Mouse (Mus musculus): ENCODE measurements around the gene Camkmt. TPM values are rescaled to one million over a fixed set of nuclear protein-coding genes. Genes with fewer than 3 reads are reported as not detected.

Camkmt gene
- polyA plus RNA-seq, 2 experiments, result 4.2 to 11.0 TPM

DNA sequence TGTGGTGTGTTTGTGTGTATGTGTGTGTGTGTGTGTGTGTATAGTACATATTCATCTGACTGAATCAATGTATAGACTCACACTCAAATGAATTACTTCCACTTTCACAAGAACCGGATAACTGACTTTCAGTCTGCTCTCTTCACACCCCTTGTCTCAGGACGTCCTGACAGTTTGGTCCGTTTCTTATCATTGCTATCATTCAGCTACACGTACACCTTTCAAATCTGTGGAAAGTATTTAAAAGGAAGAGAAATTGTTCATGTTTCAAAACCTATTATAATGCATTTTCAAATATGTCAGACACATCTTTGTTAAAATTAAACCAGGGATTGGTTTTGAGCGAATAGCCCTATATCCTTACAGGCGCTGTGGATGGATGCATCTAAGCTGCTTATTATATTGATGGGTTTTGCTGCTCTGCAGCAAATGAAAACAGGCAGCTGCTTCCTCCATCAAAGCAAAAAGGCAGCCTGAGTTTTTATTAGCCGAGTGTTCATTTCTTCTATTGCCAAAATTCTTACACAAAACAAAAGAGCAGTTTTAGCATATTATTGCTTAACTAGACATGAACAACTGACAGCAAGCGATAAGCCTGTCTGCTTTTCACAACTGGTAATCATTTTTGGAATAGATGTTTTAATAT lies 291.3 kb downstream of the Camkmt start:
- Histone ChIP-seq H3K4me3 (replicated peaks; ENCODE audit: low read length) (no peak overlapping the region), H3K9me3 (ENCODE audit: control insufficient read depth, low read length) (no peaks in the 10 kb centered on the region), H3K27ac (replicated peaks; ENCODE audit: low read depth, low read length) (no peak overlapping the region), H3K4me2 (replicated peaks; ENCODE audit: low read depth, low read length, severe bottlenecking) (no peak overlapping the region), H3K27me3 (ENCODE audit: control insufficient read depth, insufficient read depth, low read length) (no peaks in the 10 kb centered on the region), H3K4me1 (ENCODE audit: control insufficient read depth, insufficient read depth, low read length) (no peaks in the 10 kb centered on the region), H3K36me3 (ENCODE audit: control insufficient read depth, insufficient read depth, low read length) (no peaks in the 10 kb centered on the region), H3K9ac (ENCODE audit: low read depth, low read length, severe bottlenecking) (no peak overlapping the region)
- 69% methylated on average over 8 of the region's 8 CpGs for WGBS
- ATAC-seq (ENCODE audit: low FRiP score, low read depth) (no peak), DNase-seq (ENCODE audit: low spot score) (no peak)
- TF ChIP-seq POLR2A (IDR thresholded peaks at IDR 0.05; ENCODE audit: borderline replicate concordance, extremely low read depth, insufficient read depth, insufficient read length), result no peak

DNA sequence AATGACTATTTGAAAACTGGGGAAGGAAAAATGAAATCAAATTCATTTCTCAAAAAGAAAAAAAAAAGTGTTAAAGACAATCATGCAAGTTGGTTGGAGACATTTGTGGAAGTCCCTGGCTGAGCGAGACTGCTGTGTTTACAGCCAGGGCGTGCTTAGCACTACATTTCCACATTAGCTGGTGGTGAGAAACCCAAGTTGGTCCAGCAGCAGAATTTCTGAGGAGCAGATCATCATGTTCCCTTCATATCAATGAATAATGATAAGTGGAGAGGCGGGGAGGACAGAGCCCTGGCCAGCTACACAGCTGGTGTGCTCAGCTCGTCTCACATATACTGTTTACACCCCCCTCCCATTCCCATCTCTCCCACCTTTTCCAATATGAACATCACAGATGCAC lies 292.0 kb downstream of the Camkmt start:
- Histone ChIP-seq H3K9me3 (ENCODE audit: control insufficient read depth, low read length) (no peaks in the 10 kb centered on the region), H3K4me1 (ENCODE audit: control insufficient read depth, insufficient read depth, low read length) (no peaks in the 10 kb centered on the region), H3K27me3 (ENCODE audit: control insufficient read depth, insufficient read depth, low read length) (no peaks in the 10 kb centered on the region), H3K4me2 (replicated peaks; ENCODE audit: low read depth, low read length, severe bottlenecking) (no peak overlapping the region), H3K4me3 (replicated peaks; ENCODE audit: low read length) (no peak overlapping the region), H3K9ac (ENCODE audit: low read depth, low read length, severe bottlenecking) (no peak overlapping the region), H3K36me3 (ENCODE audit: control insufficient read depth, insufficient read depth, low read length) (no peaks in the 10 kb centered on the region), H3K27ac (replicated peaks; ENCODE audit: low read depth, low read length) (no peak overlapping the region)
- ATAC-seq (ENCODE audit: low FRiP score, low read depth), result no peak
- no peak for TF ChIP-seq POLR2A (IDR thresholded peaks at IDR 0.05; ENCODE audit: borderline replicate concordance, extremely low read depth, insufficient read depth, insufficient read length)
- DNase-seq (ENCODE audit: low spot score), result no peak
- WGBS, result 65% methylated on average over 4 of the region's 4 CpGs

DNA sequence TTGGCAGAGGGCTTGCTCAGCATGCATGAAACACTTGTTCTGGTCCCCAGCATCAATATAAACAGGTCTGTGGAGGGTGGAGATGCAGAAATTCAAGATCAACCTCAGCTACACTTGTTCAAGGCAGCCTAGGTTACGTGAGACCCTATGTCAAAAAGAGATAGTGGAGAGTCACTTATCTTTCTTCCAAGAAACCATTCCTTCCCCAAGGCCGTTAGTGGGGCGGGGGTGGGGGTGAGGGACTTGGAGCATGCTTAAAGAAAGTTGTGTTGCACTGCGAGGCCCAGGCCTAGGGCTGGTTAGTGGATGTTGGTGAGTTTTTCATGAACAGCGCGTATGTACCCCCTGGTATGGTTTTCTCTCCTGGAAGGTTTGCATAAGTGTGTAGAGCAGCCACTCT lies 292.6 kb downstream of the Camkmt start:
- no peaks in the 10 kb centered on the region for H3K9me3 ChIP-seq (ENCODE audit: control insufficient read depth, low read length)
- ATAC-seq (ENCODE audit: low FRiP score, low read depth) (no peak), DNase-seq (ENCODE audit: low spot score) (no peak)
- WGBS, result 85% methylated on average over 6 of the region's 6 CpGs
- no peak overlapping the region for H3K4me3 ChIP-seq (replicated peaks; ENCODE audit: low read length)
- no peak overlapping the region for H3K9ac ChIP-seq (ENCODE audit: low read depth, low read length, severe bottlenecking)
- no peaks in the 10 kb centered on the region for H3K36me3 ChIP-seq (ENCODE audit: control insufficient read depth, insufficient read depth, low read length)
- no peaks in the 10 kb centered on the region for H3K27me3 ChIP-seq (ENCODE audit: control insufficient read depth, insufficient read depth, low read length)
- no peaks in the 10 kb centered on the region for H3K4me1 ChIP-seq (ENCODE audit: control insufficient read depth, insufficient read depth, low read length)
- H3K4me2 ChIP-seq (replicated peaks; ENCODE audit: low read depth, low read length, severe bottlenecking), result no peak overlapping the region
- no peak for TF ChIP-seq POLR2A (IDR thresholded peaks at IDR 0.05; ENCODE audit: borderline replicate concordance, extremely low read depth, insufficient read depth, insufficient read length)
- H3K27ac ChIP-seq (replicated peaks; ENCODE audit: low read depth, low read length), result no peak overlapping the region

DNA sequence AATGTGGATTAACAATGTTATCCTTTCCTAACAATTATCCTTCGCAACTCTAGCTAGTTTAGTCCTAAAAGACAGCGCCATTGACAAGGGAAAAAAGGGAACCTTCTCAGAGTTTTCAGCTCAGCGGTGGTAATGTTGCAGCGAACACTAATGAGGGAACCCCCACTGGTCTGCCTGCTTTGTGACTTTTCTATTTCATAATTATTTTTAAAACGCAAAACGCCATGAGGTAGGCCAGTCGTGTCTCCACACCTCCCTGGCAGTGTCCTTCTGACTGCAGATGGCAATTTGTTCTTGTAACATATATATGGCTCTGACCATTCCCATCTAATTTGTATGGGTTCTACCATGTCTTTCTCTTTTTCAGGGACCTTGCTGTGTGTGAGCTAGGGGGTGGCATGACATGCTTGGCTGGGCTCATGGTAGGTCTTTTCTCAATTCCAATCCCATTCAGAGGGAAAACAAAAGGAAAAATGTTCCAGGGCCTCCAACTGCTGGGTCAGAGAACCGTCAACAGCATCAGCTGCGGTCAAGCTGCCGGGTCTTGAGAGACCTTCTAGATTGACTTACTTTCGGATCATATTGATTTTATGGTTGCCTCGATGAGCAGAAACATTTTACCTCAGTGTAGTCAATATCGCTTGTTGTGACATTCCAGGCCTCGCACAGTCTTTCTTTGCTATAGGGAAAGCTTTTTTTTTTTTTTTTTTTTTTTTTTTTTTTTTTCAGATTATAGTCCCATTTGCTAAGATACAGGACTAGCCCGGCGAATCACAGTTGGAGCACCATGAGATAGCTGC lies 302.9 kb downstream of the Camkmt start:
- WGBS, result 76% methylated on average over 16 of the region's 16 CpGs
- Histone ChIP-seq H3K36me3 (ENCODE audit: control insufficient read depth, insufficient read depth, low read length) (no peaks in the 10 kb centered on the region), H3K4me3 (replicated peaks; ENCODE audit: low read length) (no peak overlapping the region), H3K4me1 (ENCODE audit: control insufficient read depth, insufficient read depth, low read length) (no peaks in the 10 kb centered on the region; the same call in 1 of the 2 replicates), H3K4me2 (replicated peaks; ENCODE audit: low read depth, low read length, severe bottlenecking) (no peak overlapping the region), H3K9ac (ENCODE audit: low read depth, low read length, severe bottlenecking) (no peak overlapping the region), H3K9me3 (ENCODE audit: control insufficient read depth, low read length) (no peaks in the 10 kb centered on the region), H3K27ac (replicated peaks; ENCODE audit: low read depth, low read length) (no peak overlapping the region), H3K27me3 (ENCODE audit: control insufficient read depth, insufficient read depth, low read length) (no peaks in the 10 kb centered on the region)
- DNase-seq (ENCODE audit: low spot score) (no peak), ATAC-seq (ENCODE audit: low FRiP score, low read depth) (no peak)
- no peak for TF ChIP-seq POLR2A (IDR thresholded peaks at IDR 0.05; ENCODE audit: borderline replicate concordance, extremely low read depth, insufficient read depth, insufficient read length)

DNA sequence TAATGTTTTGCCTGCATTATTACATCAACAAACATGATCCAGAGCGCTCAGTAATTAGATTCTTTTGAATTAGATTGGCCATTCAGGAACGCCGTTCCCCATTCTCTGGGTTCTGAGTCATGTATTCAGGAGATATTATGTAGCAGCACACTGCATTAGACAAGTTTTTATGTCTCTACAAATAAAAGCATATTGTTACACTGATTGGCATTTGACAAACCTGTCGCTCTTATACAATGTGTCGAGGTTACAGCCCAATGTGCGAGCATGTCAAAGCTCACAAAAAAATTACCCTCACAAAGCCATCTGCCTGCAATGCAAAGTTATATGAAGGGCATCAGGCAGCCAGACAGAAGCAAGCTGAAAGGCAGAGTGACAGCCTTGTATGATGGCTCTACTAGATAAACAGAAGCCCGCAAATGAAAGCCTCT lies 303.6 kb downstream of the Camkmt start:
- Histone ChIP-seq H3K27me3 (ENCODE audit: control insufficient read depth, insufficient read depth, low read length) (no peaks in the 10 kb centered on the region), H3K9ac (ENCODE audit: low read depth, low read length, severe bottlenecking) (no peak overlapping the region), H3K36me3 (ENCODE audit: control insufficient read depth, insufficient read depth, low read length) (no peaks in the 10 kb centered on the region), H3K4me2 (replicated peaks; ENCODE audit: low read depth, low read length, severe bottlenecking) (no peak overlapping the region), H3K9me3 (ENCODE audit: control insufficient read depth, low read length) (no peaks in the 10 kb centered on the region), H3K27ac (replicated peaks; ENCODE audit: low read depth, low read length) (no peak overlapping the region), H3K4me1 (ENCODE audit: control insufficient read depth, insufficient read depth, low read length) (no peaks in the 10 kb centered on the region; the same call in 1 of the 2 replicates), H3K4me3 (replicated peaks; ENCODE audit: low read length) (no peak overlapping the region)
- ATAC-seq (ENCODE audit: low FRiP score, low read depth) (no peak), DNase-seq (ENCODE audit: low spot score) (no peak)
- WGBS, result 88% methylated on average over 7 of the region's 7 CpGs
- TF ChIP-seq POLR2A (IDR thresholded peaks at IDR 0.05; ENCODE audit: borderline replicate concordance, extremely low read depth, insufficient read depth, insufficient read length), result no peak
